Mouse (Mus musculus) liver, adult 2 months (tissue): ENCODE data around the gene Igsf8.
A peak's percentile ranks its signal among the peaks of the same experiment; 100 is the strongest.

Experiments
- CTCF ChIP-seq: fragments of 200-500 bp; IDR thresholded peaks from 2 replicates; pipeline ENCODE4 v1.5.1; 2011; ENCODE audit warnings: low read depth, low read length, control low read depth
- POLR2A ChIP-seq: fragments of 200-500 bp; IDR thresholded peaks from 2 replicates; pipeline ENCODE4 v1.6.1; 2011; ENCODE audit warnings: low read length, control low read depth; ENCODE audit not compliant: insufficient read depth; ENCODE audit errors: extremely low read depth

- TF ChIP-seq POLR2A (no peak), CTCF (peak; percentile 50)
These were observed 107.5 kb downstream of the Igsf8 start for GRCm38 (mm10) chr1:172368768-172369418.
